Mouse (Mus musculus): ENCODE data around the gene Mylpf. TPM values are rescaled to one million over a fixed set of nuclear protein-coding genes. Genes with fewer than 3 reads are reported as not detected.
A peak's percentile ranks its signal among the peaks of the same experiment; 100 is the strongest.

The Mylpf gene
- polyA plus RNA-seq, 1 experiment from 2014 or later = 19.7 TPM

GRCm38 (mm10) chr7:127223106-127223505 lies 14.4 kb downstream of the Mylpf start:
- Histone ChIP-seq H3K36me3 (replicated peaks; ENCODE audit: insufficient read depth, low read length) (no peaks in the 10 kb centered on the region), H3K4me1 (ENCODE audit: insufficient read depth) (peaks cover 44% of the 10 kb centered on the region), H3K9ac (replicated peaks) (no peak overlapping the region), H3K9me3 (ENCODE audit: low read length) (no peaks in the 10 kb centered on the region), H3K4me3 (ENCODE audit: low read depth, low read length) (no peak overlapping the region), H3K27me3 (ENCODE audit: insufficient read depth, low read length) (no peaks in the 10 kb centered on the region), H3K4me2 (ENCODE audit: low read depth, low read length) (no peak overlapping the region; the same call in 1 of the 2 replicates), H3K27ac (ENCODE audit: low read depth) (peak overlapping the region; percentile 64)
- TF ChIP-seq CTCF (IDR thresholded peaks at IDR 0.05; ENCODE audit: low read depth) = no peak
- TF ChIP-seq EP300 (IDR thresholded peaks at IDR 0.05; ENCODE audit: low read depth) = no peak
- WGBS (ENCODE audit: insufficient replicate concordance) = 96% methylated on average over 3 of the region's 3 CpGs
- ATAC-seq (no peak), DNase-seq (no peak)

DNA sequence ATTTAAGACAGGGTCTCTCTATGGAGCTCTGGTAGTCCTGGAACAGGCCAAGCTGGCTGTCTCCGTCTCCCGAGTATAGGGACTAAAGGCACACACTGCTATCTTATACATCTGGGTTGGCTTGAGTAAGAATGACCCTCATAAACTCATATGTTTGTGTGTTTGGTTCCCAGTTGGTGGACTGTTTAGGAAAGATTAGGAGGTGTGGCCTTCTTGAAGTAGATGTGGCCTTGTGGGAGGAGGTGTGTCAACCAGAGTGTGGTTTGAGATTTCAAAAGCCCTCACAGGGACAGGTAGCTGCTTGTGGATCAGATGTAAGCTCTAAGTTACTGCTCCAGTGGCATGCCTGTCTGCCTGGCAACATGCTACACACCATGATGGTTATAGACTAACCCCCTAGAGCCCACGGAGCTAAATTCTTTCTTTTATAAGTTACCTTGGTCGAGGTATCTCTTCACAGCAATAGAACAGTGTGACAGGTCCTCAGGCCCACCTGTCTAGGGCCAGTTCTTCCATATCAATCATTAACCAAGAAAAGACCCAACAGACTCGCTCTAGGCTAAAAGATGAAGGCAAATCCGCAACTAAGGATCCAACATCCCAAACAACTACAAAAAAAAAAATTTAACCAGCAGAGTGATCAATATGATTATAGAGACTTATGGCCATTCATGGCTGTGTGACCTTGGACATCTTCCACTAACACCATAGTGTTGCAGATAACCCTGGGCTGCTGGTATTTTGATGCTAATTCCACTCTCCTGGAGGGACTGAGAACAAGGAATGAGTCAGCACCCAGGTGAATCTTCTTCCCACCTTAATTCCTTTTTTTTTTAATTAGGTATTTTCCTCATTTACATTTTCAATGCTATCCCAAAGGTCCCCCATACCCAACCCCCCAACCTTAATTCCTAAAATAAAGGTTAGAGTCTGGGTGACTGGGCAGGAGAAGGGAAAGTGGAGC lies 15.1 kb downstream of the Mylpf start:
- H3K27me3 ChIP-seq (ENCODE audit: insufficient read depth, low read length) = no peaks in the 10 kb centered on the region
- H3K4me1 ChIP-seq (ENCODE audit: insufficient read depth) = peaks cover 37% of the 10 kb centered on the region
- no peaks in the 10 kb centered on the region for H3K9me3 ChIP-seq (ENCODE audit: low read length)
- ATAC-seq = peak; percentile 60
- H3K27ac ChIP-seq (ENCODE audit: low read depth) = peak overlapping the region; percentile 64
- 74% methylated on average over 6 of the region's 6 CpGs for WGBS (ENCODE audit: insufficient replicate concordance)
- DNase-seq = no peak
- no peak overlapping the region; the same call in 1 of the 2 replicates for H3K4me2 ChIP-seq (ENCODE audit: low read depth, low read length)
- H3K36me3 ChIP-seq (replicated peaks; ENCODE audit: insufficient read depth, low read length) = no peaks in the 10 kb centered on the region
- no peak for TF ChIP-seq CTCF (IDR thresholded peaks at IDR 0.05; ENCODE audit: low read depth)
- TF ChIP-seq EP300 (IDR thresholded peaks at IDR 0.05; ENCODE audit: low read depth) = peak; percentile 53; the same call in 1 of the 2 replicates
- no peak overlapping the region for H3K9ac ChIP-seq (replicated peaks)
- H3K4me3 ChIP-seq (ENCODE audit: low read depth, low read length) = no peak overlapping the region

- H3K4me1 ChIP-seq (ENCODE audit: insufficient read depth) = peaks cover 33% of the 10 kb centered on the region
- H3K36me3 ChIP-seq (replicated peaks; ENCODE audit: insufficient read depth, low read length) = no peaks in the 10 kb centered on the region
- H3K9me3 ChIP-seq (ENCODE audit: low read length) = no peaks in the 10 kb centered on the region
- WGBS (ENCODE audit: insufficient replicate concordance) = 89% methylated on average over 6 of the region's 6 CpGs
- peak overlapping the region; percentile 55 for H3K27ac ChIP-seq (ENCODE audit: low read depth)
- TF ChIP-seq CTCF (IDR thresholded peaks at IDR 0.05; ENCODE audit: low read depth) = no peak
- no peak for TF ChIP-seq EP300 (IDR thresholded peaks at IDR 0.05; ENCODE audit: low read depth)
- ATAC-seq = no peak
- no peaks in the 10 kb centered on the region for H3K27me3 ChIP-seq (ENCODE audit: insufficient read depth, low read length)
- no peak for DNase-seq
- H3K9ac ChIP-seq (replicated peaks) = no peak overlapping the region
- no peak overlapping the region for H3K4me3 ChIP-seq (ENCODE audit: low read depth, low read length)
- no peak overlapping the region for H3K4me2 ChIP-seq (ENCODE audit: low read depth, low read length)
Observed at GRCm38 (mm10) chr7:127224616-127225015, 15.9 kb downstream of the Mylpf start.

DNA sequence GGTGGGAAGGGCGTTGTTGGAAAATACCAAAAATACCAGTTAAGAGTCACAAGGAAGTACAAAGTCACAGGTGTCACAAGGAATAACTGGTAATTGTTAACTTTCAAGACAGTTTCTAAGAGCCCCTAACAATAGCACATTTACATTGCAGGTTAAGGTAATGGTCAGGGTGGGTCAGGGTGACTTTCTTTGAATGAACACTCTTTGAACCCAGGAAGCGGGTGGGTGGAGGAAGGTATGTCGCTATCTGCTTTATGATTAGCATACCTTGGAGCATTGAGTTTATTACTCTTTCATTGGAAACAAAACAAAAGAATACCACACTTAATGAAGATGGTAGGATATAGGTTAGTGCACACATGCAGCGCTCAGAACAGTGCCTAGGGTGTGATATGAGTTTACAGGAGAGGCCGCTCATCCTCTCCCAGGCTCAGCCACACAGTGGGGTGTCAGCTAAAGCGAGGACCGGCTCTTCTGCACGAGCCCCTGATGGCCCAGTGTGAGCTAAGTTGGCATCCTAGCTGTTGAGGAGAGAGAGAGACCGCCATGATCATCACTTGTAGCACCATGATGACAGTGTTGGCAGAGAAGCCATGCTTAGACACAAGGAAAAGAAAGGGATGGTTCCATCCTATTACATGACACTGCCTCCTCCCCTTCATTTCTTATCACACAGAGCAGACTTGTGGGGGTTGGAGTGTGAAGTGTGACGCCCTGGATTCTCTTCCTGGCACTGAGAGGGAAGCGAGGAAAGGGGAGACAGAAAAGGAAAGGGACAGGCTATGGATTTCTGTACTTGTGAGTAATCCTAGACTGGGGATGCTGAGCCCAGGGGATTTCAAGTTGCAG lies 16.7 kb downstream of the Mylpf start:
- peak overlapping the region; percentile 89 for H3K27ac ChIP-seq (ENCODE audit: low read depth)
- no peaks in the 10 kb centered on the region for H3K36me3 ChIP-seq (replicated peaks; ENCODE audit: insufficient read depth, low read length)
- TF ChIP-seq EP300 (IDR thresholded peaks at IDR 0.05; ENCODE audit: low read depth) (peak; percentile 88), CTCF (IDR thresholded peaks at IDR 0.05; ENCODE audit: low read depth) (no peak)
- no peaks in the 10 kb centered on the region for H3K27me3 ChIP-seq (ENCODE audit: insufficient read depth, low read length)
- peak overlapping the region; percentile 13; the same call in 1 of the 2 replicates for H3K4me3 ChIP-seq (ENCODE audit: low read depth, low read length)
- peak overlapping the region; percentile 57 for H3K4me2 ChIP-seq (ENCODE audit: low read depth, low read length)
- H3K9ac ChIP-seq (replicated peaks) = peak overlapping the region; percentile 44
- DNase-seq = no peak
- peaks cover 33% of the 10 kb centered on the region for H3K4me1 ChIP-seq (ENCODE audit: insufficient read depth)
- ATAC-seq = peak; percentile 84
- no peaks in the 10 kb centered on the region for H3K9me3 ChIP-seq (ENCODE audit: low read length)
- WGBS (ENCODE audit: insufficient replicate concordance) = 71% methylated on average over 11 of the region's 11 CpGs

DNA sequence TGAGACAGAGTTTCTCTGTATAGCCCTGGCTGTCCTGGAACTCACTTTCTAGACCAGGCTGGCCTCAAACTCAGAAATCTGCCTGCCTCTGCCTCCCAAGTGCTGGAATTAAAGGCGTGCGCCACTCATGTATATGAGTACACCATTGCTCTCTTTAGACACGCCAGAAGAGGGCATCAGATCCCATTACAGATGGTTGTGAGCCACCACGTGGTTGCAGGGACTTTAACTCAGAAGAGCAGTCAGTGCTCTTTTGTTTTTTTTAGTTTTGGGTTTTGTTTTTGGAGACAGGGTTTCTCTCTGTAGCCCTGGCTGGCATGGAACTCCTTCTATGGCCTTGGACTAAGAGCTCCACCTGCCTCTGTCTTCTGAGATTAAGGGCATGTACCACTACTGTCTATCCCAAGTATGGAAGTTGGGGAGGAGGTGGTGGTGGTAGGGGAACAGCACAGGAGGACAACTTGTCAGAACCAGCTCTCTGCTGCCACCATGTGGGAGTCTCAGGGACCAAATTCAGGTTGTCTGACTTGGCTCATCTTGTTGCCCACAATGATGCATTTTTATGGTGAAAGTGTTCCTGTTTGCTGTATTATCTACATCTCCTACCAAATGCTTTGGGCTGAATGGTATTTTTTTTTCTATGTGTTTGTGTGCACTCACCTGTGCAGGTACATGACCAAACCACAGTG lies 20.1 kb downstream of the Mylpf start:
- TF ChIP-seq CTCF (IDR thresholded peaks at IDR 0.05; ENCODE audit: low read depth) = peak; percentile 91
- TF ChIP-seq EP300 (IDR thresholded peaks at IDR 0.05; ENCODE audit: low read depth) = no peak; the same call in 1 of the 2 replicates
- H3K27me3 ChIP-seq (ENCODE audit: insufficient read depth, low read length) = no peaks in the 10 kb centered on the region
- DNase-seq (peak; percentile 91), ATAC-seq (peak; percentile 37)
- no peak overlapping the region for H3K9ac ChIP-seq (replicated peaks)
- peak overlapping the region; percentile 65 for H3K27ac ChIP-seq (ENCODE audit: low read depth)
- H3K4me3 ChIP-seq (ENCODE audit: low read depth, low read length) = no peak overlapping the region
- 44% methylated on average over 4 of the region's 4 CpGs for WGBS (ENCODE audit: insufficient replicate concordance)
- no peaks in the 10 kb centered on the region for H3K9me3 ChIP-seq (ENCODE audit: low read length)
- no peak overlapping the region for H3K4me2 ChIP-seq (ENCODE audit: low read depth, low read length)
- H3K4me1 ChIP-seq (ENCODE audit: insufficient read depth) = peaks cover 42% of the 10 kb centered on the region
- peaks cover 3% of the 10 kb centered on the region for H3K36me3 ChIP-seq (replicated peaks; ENCODE audit: insufficient read depth, low read length)
